In the genomic region with DNA sequence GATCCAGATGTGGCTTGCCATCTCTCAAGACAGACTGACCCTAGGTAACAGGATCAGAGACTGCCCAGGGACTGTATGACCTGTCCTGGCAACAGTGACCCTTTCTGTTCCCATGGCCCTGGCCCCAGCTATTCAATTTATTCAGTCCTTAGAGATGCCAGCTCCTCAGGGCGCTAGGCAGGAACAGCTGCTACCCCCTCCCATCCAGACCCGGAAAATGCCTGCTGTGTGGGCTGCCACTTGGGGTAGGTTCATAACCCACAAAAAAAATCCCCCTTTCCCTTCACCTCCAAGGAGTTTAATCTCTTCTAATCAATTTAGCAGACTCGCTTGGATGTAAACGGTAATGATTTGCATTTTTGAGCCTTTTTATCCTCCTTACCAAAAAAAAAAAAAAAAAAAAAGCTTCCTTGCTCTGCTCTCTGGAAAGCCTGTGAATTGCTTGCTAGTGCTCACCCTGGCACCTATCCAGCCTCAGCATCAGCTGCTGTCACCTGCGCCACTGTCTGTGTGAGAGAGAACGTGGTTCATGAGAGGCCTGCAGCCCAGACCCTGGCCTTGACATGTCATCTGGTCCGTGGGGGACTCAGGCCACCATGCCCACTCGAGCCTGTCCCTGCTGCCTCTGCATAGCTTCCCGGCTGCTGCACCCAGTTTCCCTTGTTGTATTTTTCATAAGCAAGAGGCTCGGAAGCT, we compare ENCODE assay signal across 10 mouse cellular contexts. TPM values are rescaled to one million over a fixed set of nuclear protein-coding genes. Genes with fewer than 3 reads are reported as not detected.
DNase-seq lines count a peak whose midpoint lies in the region; ATAC-seq and TF ChIP-seq lines count a peak whose summit lies in the region.
"Had no signal": no experiment of that assay in that cellular context is flagged by ENCODE, and none has a peak within 500 bp of the region (broad histone marks: within the 10 kb centered on the region; RNA-seq: fewer than 3 reads in every experiment).

No protein-coding gene starts in this region.

- H3K4me2 ChIP-seq in heart, embryonic 13.5 days, result no peak overlapping the region
- H3K4me2 ChIP-seq in hindbrain, embryonic 16.5 days (ENCODE audit: low read length), result no peak overlapping the region
- H3K4me2 ChIP-seq: limb, embryonic 15.5 days had no signal

- no peak for TF ChIP-seq CTCF in heart, adult 2 months (IDR thresholded peaks at IDR 0.05)
- no peak for TF ChIP-seq CTCF in olfactory bulb, adult 2 months (IDR thresholded peaks at IDR 0.05; ENCODE audit: insufficient read depth, low read depth, low read length)

- no peak for TF ChIP-seq POLR2A in heart, adult 2 months (IDR thresholded peaks at IDR 0.05; ENCODE audit: insufficient read depth, low read depth, low read length)
- no peak for TF ChIP-seq POLR2A in olfactory bulb, adult 2 months (IDR thresholded peaks at IDR 0.05; ENCODE audit: insufficient read depth, low read depth, low read length)

- no peak for ATAC-seq in heart, embryonic 13.5 days (ENCODE audit: extremely low read depth, insufficient number of reproducible peaks, low FRiP score, low TSS enrichment)
- peak; percentile 26; the same call in 1 of the 2 replicates for ATAC-seq in hindbrain, embryonic 16.5 days

- no peak overlapping the region for H3K4me3 ChIP-seq in heart, embryonic 13.5 days
- no peak overlapping the region for H3K4me3 ChIP-seq in heart, adult 2 months
- no peak overlapping the region for H3K4me3 ChIP-seq in hindbrain, embryonic 16.5 days (ENCODE audit: low read length)
- H3K4me3 ChIP-seq in olfactory bulb, adult 2 months (ENCODE audit: insufficient read depth, low read depth, low read length), result no peak overlapping the region
- H3K4me3 ChIP-seq: limb, embryonic 15.5 days had no signal

- H3K27ac ChIP-seq in heart, embryonic 13.5 days (replicated peaks), result peak overlapping the region; percentile 59
- no peak overlapping the region for H3K27ac ChIP-seq in heart, adult 2 months
- peak overlapping the region; percentile 23 for H3K27ac ChIP-seq in hindbrain, embryonic 16.5 days (ENCODE audit: low read depth, low read length)
- peak overlapping the region; percentile 48 for H3K27ac ChIP-seq in olfactory bulb, adult 2 months (ENCODE audit: insufficient read depth, low read depth, low read length)
- H3K27ac ChIP-seq: limb, embryonic 15.5 days had no signal

- H3K79me2 ChIP-seq in heart, adult 2 months (replicated peaks; ENCODE audit: control insufficient read depth, insufficient read depth, low read length), result no peaks in the 10 kb centered on the region

- H3K9ac ChIP-seq in heart, embryonic 13.5 days, result no peak overlapping the region
- H3K9ac ChIP-seq in heart, adult 2 months (ENCODE audit: low read depth, low read length), result no peak overlapping the region
- H3K9ac ChIP-seq in hindbrain, embryonic 16.5 days (ENCODE audit: low read depth, low read length), result peak overlapping the region; percentile 48
- H3K9ac ChIP-seq: limb, embryonic 15.5 days had no signal

- TF ChIP-seq EP300 in heart, adult 2 months (IDR thresholded peaks at IDR 0.05; ENCODE audit: insufficient read depth, low read depth, low read length), result no peak

- no peaks in the 10 kb centered on the region for H3K36me3 ChIP-seq in heart, embryonic 13.5 days
- no peaks in the 10 kb centered on the region for H3K36me3 ChIP-seq in heart, adult 2 months (ENCODE audit: control insufficient read depth, insufficient read depth, low read length)
- no peaks in the 10 kb centered on the region for H3K36me3 ChIP-seq in hindbrain, embryonic 16.5 days (ENCODE audit: control insufficient read depth, insufficient read depth, low read length)
- H3K36me3 ChIP-seq: limb, embryonic 15.5 days had no signal

- H3K27me3 ChIP-seq in heart, embryonic 13.5 days (replicated peaks), result peaks cover 78% of the 10 kb centered on the region
- no peaks in the 10 kb centered on the region for H3K27me3 ChIP-seq in heart, adult 2 months (ENCODE audit: control insufficient read depth, insufficient read depth, low read length)
- peaks cover 2% of the 10 kb centered on the region; the same call in 1 of the 2 replicates for H3K27me3 ChIP-seq in hindbrain, embryonic 16.5 days (replicated peaks; ENCODE audit: control insufficient read depth, insufficient read depth, low read length)

- WGBS in heart, embryonic 13.5 days, result 32% methylated on average over 10 of the region's 10 CpGs
- WGBS in heart, adult 2 months, result 41% methylated on average over 10 of the region's 10 CpGs
- 12% methylated on average over 10 of the region's 10 CpGs for WGBS in hindbrain, embryonic 16.5 days
- 21% methylated on average over 10 of the region's 10 CpGs for WGBS in olfactory bulb, adult 2 months

- peaks cover 20% of the 10 kb centered on the region for H3K4me1 ChIP-seq in heart, embryonic 13.5 days
- H3K4me1 ChIP-seq in heart, adult 2 months (ENCODE audit: control insufficient read depth, insufficient read depth, low read length), result peaks cover 3% of the 10 kb centered on the region; the same call in 1 of the 2 replicates
- H3K4me1 ChIP-seq in hindbrain, embryonic 16.5 days (ENCODE audit: control insufficient read depth, insufficient read depth, low read depth, low read length), result peaks cover 51% of the 10 kb centered on the region
- H3K4me1 ChIP-seq in olfactory bulb, adult 2 months (ENCODE audit: control insufficient read depth, insufficient read depth, low read length), result peaks cover 61% of the 10 kb centered on the region

- intact Hi-C loops in heart, adult 2 months (cut with DNase I), result no loop called here

- H3K9me3 ChIP-seq in heart, embryonic 13.5 days, result no peaks in the 10 kb centered on the region
- H3K9me3 ChIP-seq in hindbrain, embryonic 16.5 days (ENCODE audit: control insufficient read depth, low read length), result no peaks in the 10 kb centered on the region
- H3K9me3 ChIP-seq: limb, embryonic 15.5 days had no signal

- DNase-seq in heart, adult 2 months, result no peak
- peak; percentile 45 for DNase-seq in retina, postnatal 1 day
- DNase-seq in retina, embryonic 14.5 days (ENCODE audit: low spot score), result no peak
- no peak for DNase-seq in lung, postnatal 25 days (ENCODE audit: low spot score)
- no peak for DNase-seq in urinary bladder, postnatal 14 days (ENCODE audit: low spot score)

RNA-seq across cellular contexts. Expression of a gene that starts 15.0 kb away (rescaled TPM):
- polyA plus RNA-seq in heart, embryonic 13.5 days (2015; fragmentation: Nextera tagmentation; extraction: Ambion mirVana), result 1.1 and 1.4 TPM in 2 replicates
- total RNA-seq in heart, adult 2 months (2021), result 1 to 10 TPM; 1.1 to 1.2 TPM
- 0.84 and 0.94 TPM in 2 replicates for polyA plus RNA-seq in heart, adult 2 months (2012; rRNA removed)
- polyA plus RNA-seq in hindbrain, embryonic 16.5 days (2015; fragmentation: Nextera tagmentation; extraction: Ambion mirVana), result 8.8 and 11.3 TPM in 2 replicates
- polyA plus RNA-seq in olfactory bulb, adult 2 months (2012; ENCODE audit: insufficient read depth, insufficient read length, low replicate concordance, missing spikeins), result not detected in 2 replicates
- total RNA-seq: CH12.LX had no signal

RNA-seq across cellular contexts. Expression of a gene that starts 33.9 kb away (rescaled TPM):
- 32.0 and 32.9 TPM in 2 replicates for polyA plus RNA-seq in heart, embryonic 13.5 days (2015; fragmentation: Nextera tagmentation; extraction: Ambion mirVana)
- 100 to 1,000 TPM; 262 to 309 TPM for total RNA-seq in heart, adult 2 months (2021)
- 260 and 278 TPM in 2 replicates for polyA plus RNA-seq in heart, adult 2 months (2012; rRNA removed)
- polyA plus RNA-seq in hindbrain, embryonic 16.5 days (2015; fragmentation: Nextera tagmentation; extraction: Ambion mirVana), result 6.3 and 7.1 TPM in 2 replicates
- not detected in 2 replicates for polyA plus RNA-seq in olfactory bulb, adult 2 months (2012; ENCODE audit: insufficient read depth, insufficient read length, low replicate concordance, missing spikeins)
- total RNA-seq: CH12.LX had no signal

RNA-seq across cellular contexts. Expression of a gene that starts 50.8 kb away (rescaled TPM):
- polyA plus RNA-seq in heart, embryonic 13.5 days (2015; fragmentation: Nextera tagmentation; extraction: Ambion mirVana), result 207 and 228 TPM in 2 replicates
- total RNA-seq in heart, adult 2 months (2021), result 100 to 1,000 TPM; 117 to 121 TPM
- 49.9 and 80.2 TPM in 2 replicates for polyA plus RNA-seq in heart, adult 2 months (2012; rRNA removed)
- polyA plus RNA-seq in hindbrain, embryonic 16.5 days (2015; fragmentation: Nextera tagmentation; extraction: Ambion mirVana), result 214 and 236 TPM in 2 replicates
- polyA plus RNA-seq in olfactory bulb, adult 2 months (2012; ENCODE audit: insufficient read depth, insufficient read length, low replicate concordance, missing spikeins), result 145 and 219 TPM in 2 replicates
